Mouse (Mus musculus) kidney, embryonic 16.5 days (tissue): ENCODE data around the gene Rdh13. TPM values are rescaled to one million over a fixed set of nuclear protein-coding genes. Genes with fewer than 3 reads are reported as not detected.

Experiments
- ATAC-seq: fragments of 200-750 bp; cut with Nextera tagmentation; 2 replicates; pipeline ENCODE4 v1.8.0; 2017; ENCODE audit warnings: moderate TSS enrichment; ENCODE audit not compliant: low FRiP score, low TSS enrichment
- H3K27ac ChIP-seq: fragments of 300-500 bp; sonication (generic); 2 replicates; pipeline ENCODE4 v1.5.1; 2014; ENCODE audit warnings: low read length
- H3K27me3 ChIP-seq: fragments of 300-500 bp; sonication (generic); 2 replicates; pipeline ENCODE4 v1.6.1; 2014; ENCODE audit warnings: low read length, control low read depth, mixed read lengths; ENCODE audit not compliant: insufficient read depth
- H3K36me3 ChIP-seq: fragments of 300-500 bp; sonication (generic); 2 replicates; pipeline ENCODE4 v1.6.1; 2014; ENCODE audit warnings: low read length, control low read depth, mixed read lengths; ENCODE audit not compliant: insufficient read depth
- H3K4me1 ChIP-seq: fragments of 300-500 bp; sonication (generic); 2 replicates; pipeline ENCODE4 v1.6.1; 2014; ENCODE audit warnings: low read length, control low read depth, mixed read lengths; ENCODE audit not compliant: insufficient read depth
- H3K4me2 ChIP-seq: fragments of 300-500 bp; sonication (generic); replicated peaks from 2 replicates; pipeline ENCODE4 v1.6.1; 2014; ENCODE audit warnings: low read depth, low read length
- H3K4me3 ChIP-seq: fragments of 300-500 bp; sonication (generic); 2 replicates; pipeline ENCODE4 v1.5.1; 2014; ENCODE audit warnings: mild to moderate bottlenecking, low read length
- H3K9ac ChIP-seq: fragments of 300-500 bp; sonication (generic); replicated peaks from 2 replicates; pipeline ENCODE4 v1.6.1; 2014; ENCODE audit warnings: low read length
- H3K9me3 ChIP-seq: fragments of 300-500 bp; sonication (generic); 2 replicates; pipeline ENCODE4 v1.6.1; 2016; ENCODE audit warnings: low read length, control low read depth
- WGBS: fragments of 180-500 bp; shearing (Covaris S2); extraction: QIAGEN DNeasy Blood & Tissue Kit; methylation state at CpG from one replicate; pipeline ENCODE4 v1.1.7; 2014; 5-methylcytosine and 5-hydroxymethylcytosine counted together
- polyA plus RNA-seq: library from polyadenylated mRNA; unstranded; fragments of >200 nt; fragmentation: Nextera tagmentation; extraction: Ambion mirVana; gene quantifications from 2 replicates; pipeline ENCODE4 v1.2.1, GENCODE M21; 2015

Gene Rdh13
- polyA plus RNA-seq, 1 experiment from 2014 or later = 34.4 TPM

DNA sequence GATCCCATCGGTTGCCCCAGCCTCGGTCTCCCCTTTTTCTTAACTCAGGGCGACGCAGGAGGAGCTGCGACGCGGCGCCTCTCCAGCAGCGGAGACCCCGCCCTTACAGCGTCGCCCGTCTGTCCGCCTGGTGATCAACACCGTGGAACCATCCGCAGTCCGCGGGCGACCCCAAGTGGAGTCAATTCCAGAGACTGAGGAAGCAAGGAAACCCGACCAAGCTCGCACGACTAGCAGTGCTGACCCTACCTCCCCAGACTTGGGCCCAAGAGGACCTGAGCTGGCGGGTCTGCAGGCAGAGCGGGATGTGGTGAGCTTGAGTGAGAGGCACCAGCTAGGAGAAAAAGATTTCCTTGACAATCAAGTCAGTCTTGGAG, 25.7 kb upstream of the Rdh13 start:
- Histone ChIP-seq H3K27me3 (peaks cover 36% of the 10 kb centered on the region), H3K4me3 (peak overlapping the region; percentile 39), H3K4me2 (peak overlapping the region; percentile 69), H3K9me3 (no peaks in the 10 kb centered on the region), H3K9ac (peak overlapping the region; percentile 43), H3K4me1 (0 out of 2 replicates have a peak, but pooled peaks cover 4% of the 10 kb centered on the region), H3K36me3 (no peaks in the 10 kb centered on the region; the same call in 1 of the 2 replicates), H3K27ac (no peak overlapping the region)
- WGBS = 2% methylated on average over 24 of the region's 24 CpGs
- peak; percentile 90 for ATAC-seq

DNA sequence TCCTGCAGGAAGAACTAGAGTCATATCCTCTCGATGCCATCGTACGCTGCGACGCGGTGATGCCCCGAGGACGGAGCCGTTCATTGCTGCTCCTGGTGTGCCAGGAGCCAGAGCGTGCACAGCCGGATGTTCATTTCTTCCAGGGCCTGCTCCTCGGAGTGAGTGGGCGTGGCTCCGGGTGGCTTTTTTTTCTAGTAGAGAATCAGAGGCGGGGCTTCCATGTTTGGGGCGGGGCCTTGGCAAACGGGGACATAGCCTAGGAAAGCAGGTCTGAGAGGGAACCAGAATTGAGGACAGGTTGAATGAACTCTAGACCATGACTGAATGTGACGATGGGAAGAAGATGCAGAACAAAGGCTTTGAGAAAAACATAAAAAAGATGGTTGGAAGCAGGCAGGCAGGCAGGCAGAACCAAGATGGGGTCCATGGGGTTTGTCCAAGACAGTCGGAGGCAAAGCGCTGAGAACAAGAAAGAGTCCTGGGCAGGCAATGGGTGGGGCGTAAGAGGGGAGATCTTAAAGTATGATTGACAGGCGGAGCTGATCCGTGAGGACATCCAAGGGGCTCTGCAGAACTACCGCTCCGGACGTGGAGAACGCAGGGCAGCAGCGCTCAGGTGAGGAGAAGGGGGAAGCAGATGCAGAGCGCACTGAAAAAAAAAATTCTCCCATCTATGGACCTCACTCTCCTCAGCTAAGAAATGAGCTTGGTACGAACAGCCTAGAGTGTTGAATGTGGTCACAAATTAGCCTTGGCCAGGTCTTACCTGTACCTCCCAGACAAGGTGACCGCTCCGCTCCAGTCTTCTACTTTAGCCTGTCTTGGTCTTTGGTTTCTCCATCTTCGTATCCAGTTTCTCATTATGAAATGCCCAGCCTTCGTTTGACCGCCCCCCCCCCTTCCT, 25.1 kb upstream of the Rdh13 start:
- Histone ChIP-seq H3K27me3 (peaks cover 36% of the 10 kb centered on the region), H3K4me1 (0 out of 2 replicates have a peak, but pooled peaks cover 4% of the 10 kb centered on the region), H3K4me2 (peak overlapping the region; percentile 69), H3K27ac (no peak overlapping the region), H3K9me3 (no peaks in the 10 kb centered on the region), H3K36me3 (no peaks in the 10 kb centered on the region; the same call in 1 of the 2 replicates), H3K4me3 (peak overlapping the region; percentile 39), H3K9ac (peak overlapping the region; percentile 62)
- peak; percentile 44 for ATAC-seq
- 3% methylated on average over 35 of the region's 35 CpGs for WGBS

DNA sequence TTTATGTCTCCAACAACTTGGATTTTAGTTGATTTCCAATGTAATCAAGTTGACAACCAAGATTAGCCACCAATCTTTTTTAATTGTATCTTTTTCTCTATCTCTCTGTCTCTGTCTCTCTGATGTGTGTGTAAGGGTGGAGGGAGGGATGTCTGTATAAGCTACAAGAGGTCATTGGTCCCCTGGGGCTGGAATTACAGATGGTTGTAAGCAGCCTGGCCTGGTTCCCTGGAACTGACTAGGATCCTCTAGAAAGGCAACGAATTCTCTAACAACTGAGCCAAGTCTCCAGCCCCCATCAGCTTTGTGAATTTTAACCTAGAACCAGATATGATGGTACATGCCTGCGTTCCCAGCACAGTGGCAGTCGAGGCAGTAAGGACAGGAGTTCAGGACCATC, 22.4 kb upstream of the Rdh13 start:
- 68% methylated on average over 3 of the region's 3 CpGs for WGBS
- ATAC-seq = no peak

DNA sequence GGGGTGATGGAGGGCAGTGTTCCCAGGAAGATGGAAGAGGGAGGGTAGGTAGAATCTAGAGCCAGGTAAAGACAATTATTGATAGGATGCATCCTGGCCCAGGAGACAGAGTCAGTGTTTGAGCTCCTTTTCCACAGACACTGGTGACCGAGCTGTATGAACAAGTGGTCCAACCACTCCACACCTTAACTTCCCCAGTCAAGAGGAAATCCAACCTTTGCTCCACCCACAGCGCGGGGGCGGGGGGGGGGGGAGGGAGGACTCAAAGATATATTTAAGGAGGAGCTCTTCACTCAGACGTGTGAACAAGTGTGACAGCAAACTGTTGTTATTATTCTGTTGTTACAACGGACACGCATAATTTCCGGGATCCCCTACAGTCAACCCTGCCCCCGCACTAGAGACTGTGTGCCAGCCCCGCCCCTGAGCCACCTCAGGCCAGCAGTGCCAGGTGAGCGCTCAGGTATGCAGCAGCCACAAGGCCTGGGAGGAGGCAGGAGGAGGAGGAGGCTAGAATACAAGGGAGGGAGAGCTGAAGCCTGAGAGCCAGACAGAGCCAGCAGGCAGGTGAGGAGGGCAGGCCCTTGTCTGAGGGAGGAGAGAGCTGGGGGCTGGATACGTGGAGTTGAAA, 18.9 kb upstream of the Rdh13 start:
- Histone ChIP-seq H3K9ac (no peak overlapping the region), H3K4me2 (peak overlapping the region; percentile 39), H3K4me3 (0 out of 2 replicates have a peak overlapping the region, but pooled peaks have one; percentile 18), H3K27me3 (no peaks in the 10 kb centered on the region), H3K4me1 (peaks cover 13% of the 10 kb centered on the region; the same call in 1 of the 2 replicates), H3K9me3 (no peaks in the 10 kb centered on the region), H3K36me3 (no peaks in the 10 kb centered on the region), H3K27ac (peak overlapping the region; percentile 72; the same call in 1 of the 2 replicates)
- WGBS = 3% methylated on average over 12 of the region's 12 CpGs
- ATAC-seq = peak; percentile 89

More for the DNA sequence above, 22.4 kb upstream of the Rdh13 start:
- Histone ChIP-seq H3K4me3 (no peak overlapping the region), H3K36me3 (no peaks in the 10 kb centered on the region), H3K9me3 (no peaks in the 10 kb centered on the region), H3K27ac (no peak overlapping the region), H3K27me3 (peaks cover 15% of the 10 kb centered on the region), H3K4me1 (peaks cover 17% of the 10 kb centered on the region; the same call in 1 of the 2 replicates), H3K9ac (no peak overlapping the region), H3K4me2 (no peak overlapping the region)

DNA sequence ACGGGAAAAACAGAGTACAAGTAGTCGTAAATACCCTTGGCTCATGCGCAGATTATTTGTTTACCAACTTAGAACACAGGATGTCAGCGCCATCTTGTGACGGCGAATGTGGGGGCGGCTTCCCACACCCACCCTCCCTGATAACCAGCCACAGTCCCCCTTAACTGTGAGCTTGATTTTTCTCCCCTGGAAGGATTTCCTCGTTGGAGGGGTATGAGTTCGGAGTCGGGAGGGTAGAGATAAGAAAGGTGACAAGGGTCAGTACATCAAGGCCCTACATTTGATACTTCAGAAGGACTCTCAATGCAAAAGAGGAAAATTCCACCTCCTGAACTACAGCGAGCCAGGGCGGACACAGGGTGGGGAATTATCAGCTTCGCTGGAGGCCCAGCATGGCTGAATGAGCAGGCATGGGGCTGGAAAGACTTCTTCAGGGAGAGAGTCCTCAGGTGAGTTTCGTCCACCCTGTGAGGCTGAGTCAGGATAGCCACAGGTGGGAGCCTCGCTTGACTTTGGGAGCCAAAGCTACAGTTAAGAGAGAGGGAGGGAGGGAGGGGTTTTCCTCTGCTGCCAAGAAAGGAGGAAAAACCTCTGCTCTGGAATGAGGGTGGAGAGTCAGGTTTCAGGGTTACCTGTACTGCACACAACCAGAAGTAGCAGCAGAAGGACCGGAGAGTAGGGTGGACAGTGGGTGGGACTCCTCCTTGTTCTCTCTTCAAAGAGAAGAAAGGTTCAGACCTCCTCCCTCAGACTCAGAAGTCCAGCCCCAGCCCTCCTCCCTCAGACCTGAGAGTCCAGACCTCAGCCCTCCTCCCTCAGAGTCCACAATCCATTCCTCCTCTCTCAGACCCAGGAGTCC, 15.4 kb upstream of the Rdh13 start, which contains the start of gene Eps8l1:
Gene Eps8l1, plus strand, starts transcription at position 99 of the 859 bp plus-strand sequence.
- H3K4me1 ChIP-seq = peaks cover 13% of the 10 kb centered on the region; the same call in 1 of the 2 replicates
- peak within 1 kb of the TSS; percentile 63 for H3K9ac ChIP-seq
- 68% methylated on average over 12 of the region's 16 CpGs for WGBS
- peak within 1 kb of the TSS; percentile 49 for H3K4me2 ChIP-seq
- ATAC-seq = peak; percentile 52
- no peaks in the 10 kb centered on the region for H3K9me3 ChIP-seq
- H3K36me3 ChIP-seq = no peaks in the 10 kb centered on the region
- H3K4me3 ChIP-seq = peak within 1 kb of the TSS; percentile 42
- H3K27ac ChIP-seq = peak within 1 kb of the TSS; percentile 75
- H3K27me3 ChIP-seq = no peaks in the 10 kb centered on the region

DNA sequence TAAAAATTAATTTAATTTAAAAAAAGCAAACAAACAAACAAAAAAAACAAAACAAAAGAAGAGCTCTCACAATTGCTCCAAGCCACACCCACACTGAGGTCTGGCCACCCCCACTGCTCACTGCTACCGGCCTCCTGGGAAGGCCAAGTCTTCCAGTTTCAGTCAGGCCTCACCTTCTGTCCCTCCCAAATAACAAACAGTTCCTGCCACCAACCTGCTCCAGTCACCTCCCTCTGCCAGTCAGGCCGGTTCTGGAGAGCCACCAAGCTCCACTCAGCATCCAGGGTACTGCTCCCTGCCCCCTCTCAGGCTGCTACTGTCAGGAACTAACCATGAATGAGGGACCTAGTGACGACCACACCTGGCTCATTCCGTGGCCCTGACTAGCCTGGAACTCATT, 7.2 kb upstream of the Rdh13 start:
- no peak overlapping the region for H3K27ac ChIP-seq
- WGBS = 16% methylated on average over 4 of the region's 4 CpGs
- no peaks in the 10 kb centered on the region for H3K27me3 ChIP-seq
- H3K4me3 ChIP-seq = no peak overlapping the region
- no peaks in the 10 kb centered on the region for H3K36me3 ChIP-seq
- no peaks in the 10 kb centered on the region for H3K9me3 ChIP-seq
- H3K4me2 ChIP-seq = no peak overlapping the region
- H3K4me1 ChIP-seq = no peaks in the 10 kb centered on the region
- H3K9ac ChIP-seq = no peak overlapping the region
- no peak for ATAC-seq

DNA sequence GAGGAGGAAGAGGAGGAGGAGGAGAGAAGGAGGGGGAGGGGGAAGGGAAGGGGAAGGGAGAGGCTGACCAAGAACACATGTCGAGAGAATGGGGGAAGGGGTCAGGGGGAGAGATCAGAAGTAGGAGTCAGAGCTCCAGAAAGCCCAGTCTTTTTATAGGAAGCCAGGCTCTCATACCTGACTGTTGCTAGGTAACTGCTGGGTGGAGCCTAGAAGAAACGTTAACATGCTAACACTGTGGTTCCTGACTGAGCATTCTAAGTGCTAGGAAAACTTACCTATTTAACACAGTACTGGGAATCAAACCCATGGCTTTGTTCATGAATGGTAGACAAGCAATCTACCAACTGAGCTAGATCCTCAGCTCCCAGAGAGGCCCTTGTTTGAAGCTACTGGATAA, 3.8 kb upstream of the Rdh13 start:
- Histone ChIP-seq H3K4me1 (peaks cover 6% of the 10 kb centered on the region), H3K9ac (no peak overlapping the region), H3K4me2 (no peak overlapping the region), H3K27ac (no peak overlapping the region), H3K36me3 (no peaks in the 10 kb centered on the region), H3K27me3 (no peaks in the 10 kb centered on the region), H3K9me3 (no peaks in the 10 kb centered on the region; the same call in 1 of the 2 replicates), H3K4me3 (no peak overlapping the region)
- no peak for ATAC-seq
- 8% methylated on average over 2 of the region's 2 CpGs for WGBS

DNA sequence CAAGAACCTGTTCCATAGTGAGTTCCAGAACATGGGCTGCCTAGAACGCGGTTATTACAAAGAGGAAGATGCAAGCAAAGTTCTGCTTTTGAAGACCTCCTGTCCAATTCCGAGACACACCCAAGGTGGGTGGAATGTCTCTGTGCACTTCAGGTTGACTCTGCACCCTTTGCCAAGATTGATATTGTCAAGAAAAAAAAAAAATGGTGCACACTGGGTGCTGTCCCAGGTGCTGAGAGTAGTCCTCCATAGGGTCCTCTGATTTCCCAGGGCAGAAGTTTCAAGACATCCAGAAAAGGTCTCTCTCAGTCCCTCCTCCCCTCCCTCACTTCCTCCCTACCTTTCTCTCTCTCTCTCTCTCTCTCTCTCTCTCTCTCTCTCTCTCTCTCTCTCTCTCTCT, 3.0 kb upstream of the Rdh13 start:
- H3K27me3 ChIP-seq = no peaks in the 10 kb centered on the region
- 90% methylated on average over 3 of the region's 3 CpGs for WGBS
- H3K36me3 ChIP-seq = peaks cover 7% of the 10 kb centered on the region; the same call in 1 of the 2 replicates
- no peak overlapping the region for H3K9ac ChIP-seq
- no peak overlapping the region for H3K4me2 ChIP-seq
- H3K4me3 ChIP-seq = no peak overlapping the region
- H3K4me1 ChIP-seq = peaks cover 6% of the 10 kb centered on the region
- no peaks in the 10 kb centered on the region; the same call in 1 of the 2 replicates for H3K9me3 ChIP-seq
- no peak overlapping the region for H3K27ac ChIP-seq
- ATAC-seq = no peak

DNA sequence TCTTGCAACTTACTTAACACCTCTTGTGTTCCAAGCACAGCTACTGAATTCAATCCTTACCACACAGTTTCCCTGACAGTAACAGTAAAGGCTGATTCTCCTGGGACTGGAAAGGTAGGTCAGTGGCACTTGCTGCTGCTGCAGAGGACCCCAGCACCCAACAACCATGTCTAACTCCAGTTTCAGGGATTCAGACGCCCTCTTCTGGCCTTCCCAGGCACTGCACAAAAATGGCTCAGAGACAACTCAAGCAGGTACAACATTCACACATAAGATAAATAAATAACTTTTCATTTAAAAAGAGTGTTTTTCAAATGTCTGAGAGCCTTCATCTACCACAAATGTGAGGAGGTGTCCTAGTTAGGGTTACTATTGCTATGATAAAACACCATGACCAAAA, 1.7 kb upstream of the Rdh13 start:
- Histone ChIP-seq H3K36me3 (peaks cover 20% of the 10 kb centered on the region), H3K4me1 (peaks cover 6% of the 10 kb centered on the region), H3K4me3 (no peak overlapping the region), H3K4me2 (no peak overlapping the region), H3K27ac (no peak overlapping the region), H3K27me3 (no peaks in the 10 kb centered on the region), H3K9me3 (no peaks in the 10 kb centered on the region; the same call in 1 of the 2 replicates), H3K9ac (no peak overlapping the region)
- 0% methylated on average over 1 of the region's 1 CpGs for WGBS
- no peak for ATAC-seq
